Mouse (Mus musculus) liver, postnatal 0 days (tissue): Measurements from ENCODE around the gene Trim58.

Source experiments
- CTCF ChIP-seq: sonication (generic); IDR thresholded peaks from 2 replicates; pipeline ENCODE4 v1.5.1; 2016; ENCODE audit warnings: antibody characterized with exemption, low read depth
- EP300 ChIP-seq: IDR thresholded peaks from 2 replicates; pipeline ENCODE4 v1.6.1; 2016; ENCODE audit warnings: antibody characterized with exemption, low read depth, mild to moderate bottlenecking

DNA sequence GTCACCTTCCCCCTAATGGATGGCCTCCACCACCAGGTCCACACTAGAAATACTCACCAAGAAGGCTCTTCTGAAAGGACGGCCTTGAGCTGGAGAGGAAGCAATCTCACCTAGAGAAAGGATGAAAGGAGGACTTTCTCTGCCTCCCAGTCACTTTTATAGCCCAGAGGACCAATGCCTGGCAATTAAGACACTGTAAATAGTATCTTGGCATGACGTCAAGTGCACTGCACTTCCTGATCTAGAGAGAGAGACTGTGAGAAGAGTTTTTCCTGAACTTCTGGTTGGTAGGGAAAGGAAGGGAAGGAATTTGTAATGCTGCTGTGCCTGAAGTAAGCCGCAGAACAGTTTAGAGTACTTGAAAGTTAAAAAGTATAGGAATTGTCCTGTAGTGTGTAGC, 26.9 kb upstream of the Trim58 start:
- TF ChIP-seq CTCF (no peak), EP300 (no peak)
